Mouse (Mus musculus) heart, adult 2 months (tissue): ENCODE results near the gene Eif1ad. TPM values are rescaled to one million over a fixed set of nuclear protein-coding genes. Genes with fewer than 3 reads are reported as not detected.

Experiments used
- DNase-seq, 2 experiments: peaks; one replicate each; pipeline ENCODE4 v3.0.0; 2021
- H3K27ac ChIP-seq: fragments of 200-600 bp; 2 replicates; pipeline ENCODE4 v1.8.1; 2022
- H3K27me3 ChIP-seq: fragments of 200-500 bp; 2 replicates; pipeline ENCODE4 v1.6.1; 2012; ENCODE audit warnings: mild to moderate bottlenecking, low read length, inconsistent platforms, mixed read lengths; ENCODE audit not compliant: control insufficient read depth, insufficient read depth
- H3K36me3 ChIP-seq: fragments of 200-500 bp; 2 replicates; pipeline ENCODE4 v1.6.1; 2012; ENCODE audit warnings: low read length, inconsistent platforms; ENCODE audit not compliant: control insufficient read depth, insufficient read depth
- H3K4me1 ChIP-seq: fragments of 200-500 bp; 2 replicates; pipeline ENCODE4 v1.6.1; 2011; ENCODE audit warnings: low read length; ENCODE audit not compliant: control insufficient read depth, insufficient read depth
- H3K4me3 ChIP-seq: fragments of 200-600 bp; 2 replicates; pipeline ENCODE4 v1.8.1; 2022
- H3K79me2 ChIP-seq: fragments of 200-500 bp; replicated peaks from 2 replicates; pipeline ENCODE4 v1.6.1; 2012; ENCODE audit warnings: mild to moderate bottlenecking, inconsistent platforms, low read length, moderate library complexity, mixed read lengths; ENCODE audit not compliant: control insufficient read depth, insufficient read depth
- H3K9ac ChIP-seq: fragments of 200-500 bp; 2 replicates; pipeline ENCODE4 v1.6.1; 2012; ENCODE audit warnings: low read depth, mild to moderate bottlenecking, control low read depth, inconsistent platforms, low read length, mixed read lengths
- CTCF ChIP-seq: fragments of 200-600 bp; IDR thresholded peaks from 2 replicates; pipeline ENCODE4 v1.8.1; 2022; ENCODE audit warnings: antibody characterized with exemption, mild to moderate bottlenecking, moderate library complexity
- EP300 ChIP-seq: fragments of 200-500 bp; IDR thresholded peaks from 2 replicates; pipeline ENCODE4 v1.6.1; 2011; ENCODE audit warnings: low read depth, low read length, control low read depth; ENCODE audit not compliant: insufficient read depth
- POLR2A ChIP-seq: fragments of 200-500 bp; IDR thresholded peaks from 2 replicates; pipeline ENCODE4 v1.6.1; 2011; ENCODE audit warnings: mild to moderate bottlenecking, low read depth, low read length, control low read depth; ENCODE audit not compliant: insufficient read depth
- WGBS: fragments of 180-500 bp; shearing (Covaris S2); methylation state at CpG from one replicate; pipeline ENCODE4 v1.1.7; 2018; 5-methylcytosine and 5-hydroxymethylcytosine counted together
- intact Hi-C: fragments of 180-260 bp; cut with DNase I; formaldehyde crosslinking; loops from one replicate; pipeline ENCODE4 v1.15.1; 2025
- long read RNA-seq: library from polyadenylated mRNA; stranded (forward); transcript quantifications from one replicate; pipeline ENCODE4 v2.0.0, GENCODE M21; 2021
- polyA plus RNA-seq: library from polyadenylated mRNA; depleted of rRNA; stranded (reverse); fragments of >200 nt; gene quantifications from 2 replicates; pipeline ENCODE4 v1.2.3, GENCODE M21; 2012; rRNA removed
- total RNA-seq, 2 experiments: library from RNA; stranded (reverse); gene quantifications; 2 replicates each; pipeline ENCODE4 v1.2.3; 2021

Eif1ad gene
- total RNA-seq (10 to 100 TPM; 16.3 to 19.5 TPM), polyA plus RNA-seq (18.5 and 28.1 TPM in 2 replicates)
- long read RNA-seq, transcript Eif1ad-201 (6 exons, 2,556 nt): major isoform, 14 of 17 reads
- long read RNA-seq, partial matches to known transcripts: 0 of 17 reads
- long read RNA-seq, other reads (novel, unspliced or antisense): 3 of 17 reads

GRCm38 (mm10) chr19:5366175-5367052, at the start of gene Eif1ad:
Gene Eif1ad, plus strand, starts transcription at chr19:5366741.
- Histone ChIP-seq H3K9ac (peak within 1 kb of the TSS; percentile 83), H3K27ac (peak within 1 kb of the TSS; percentile 91), H3K4me1 (peaks cover 10% of the 10 kb centered on the region), H3K79me2 (peaks cover 6% of the 10 kb centered on the region), H3K4me3 (peak within 1 kb of the TSS; percentile 91), H3K27me3 (no peaks in the 10 kb centered on the region), H3K36me3 (no peaks in the 10 kb centered on the region)
- under 1% methylated on average over 85 of the region's 92 CpGs for WGBS
- DNase-seq: peak; percentile 94 to 96
- TF ChIP-seq POLR2A (peak; percentile 30; the same call in 1 of the 2 replicates), EP300 (0 out of 2 replicates have a peak, but pooled peaks have one; percentile 13), CTCF (peak; percentile 59)
- intact Hi-C loops: loop anchor here (1.0 to 2.0 kb wide), 4 partner anchors 22 to 120 kb away; partner anchors contain the start of gene Sart1

GRCm38 (mm10) chr19:5323801-5324200, 42.7 kb upstream of the Eif1ad start:
- no peak overlapping the region for H3K9ac ChIP-seq
- H3K27ac ChIP-seq: no peak overlapping the region
- intact Hi-C loops: no loop called here
- TF ChIP-seq EP300 (no peak), CTCF (no peak), POLR2A (no peak)
- H3K4me1 ChIP-seq: no peaks in the 10 kb centered on the region
- H3K4me3 ChIP-seq: no peak overlapping the region
- H3K79me2 ChIP-seq: no peaks in the 10 kb centered on the region
- H3K36me3 ChIP-seq: no peaks in the 10 kb centered on the region
- H3K27me3 ChIP-seq: no peaks in the 10 kb centered on the region
- WGBS: 43% methylated on average over 17 of the region's 17 CpGs
- DNase-seq: no peak

- intact Hi-C loops: no loop called here
- no peak for DNase-seq
- no peaks in the 10 kb centered on the region for H3K79me2 ChIP-seq
- H3K4me1 ChIP-seq: no peaks in the 10 kb centered on the region
- H3K36me3 ChIP-seq: no peaks in the 10 kb centered on the region
- no peak overlapping the region for H3K9ac ChIP-seq
- 79% methylated on average over 19 of the region's 19 CpGs for WGBS
- no peak overlapping the region for H3K4me3 ChIP-seq
- no peaks in the 10 kb centered on the region for H3K27me3 ChIP-seq
- TF ChIP-seq POLR2A (no peak), CTCF (no peak), EP300 (no peak)
- no peak overlapping the region for H3K27ac ChIP-seq
Observed at GRCm38 (mm10) chr19:5327970-5328369, 38.6 kb upstream of the Eif1ad start.

- Histone ChIP-seq H3K27me3 (no peaks in the 10 kb centered on the region; the same call in 1 of the 2 replicates), H3K79me2 (no peaks in the 10 kb centered on the region), H3K36me3 (no peaks in the 10 kb centered on the region), H3K27ac (no peak overlapping the region), H3K9ac (no peak overlapping the region), H3K4me3 (no peak overlapping the region), H3K4me1 (no peaks in the 10 kb centered on the region)
- DNase-seq: no peak
- intact Hi-C loops: no loop called here
- WGBS: 61% methylated on average over 5 of the region's 5 CpGs
- no peak for TF ChIP-seq EP300
- TF ChIP-seq CTCF: no peak
- no peak for TF ChIP-seq POLR2A
Observed at GRCm38 (mm10) chr19:5334741-5335140, 31.8 kb upstream of the Eif1ad start.

- Histone ChIP-seq H3K36me3 (no peaks in the 10 kb centered on the region), H3K9ac (no peak within 1 kb of the TSS), H3K27me3 (no peaks in the 10 kb centered on the region; the same call in 1 of the 2 replicates), H3K79me2 (no peaks in the 10 kb centered on the region), H3K4me3 (no peak within 1 kb of the TSS), H3K4me1 (no peaks in the 10 kb centered on the region), H3K27ac (no peak within 1 kb of the TSS)
- WGBS: 82% methylated on average over 6 of the region's 6 CpGs
- TF ChIP-seq CTCF (no peak), EP300 (no peak), POLR2A (no peak)
- DNase-seq: no peak
- intact Hi-C loops: no loop called here
Observed at GRCm38 (mm10) chr19:5335441-5335840, 31.1 kb upstream of the Eif1ad start, which contains the start of gene Catsper1. Gene Catsper1, plus strand, starts transcription at chr19:5335741.
